Mouse (Mus musculus) layer of hippocampus, adult 9-11 months (tissue): ENCODE measurements around the gene Thbs2.

Experiments used
- DNase-seq: peaks from one replicate; pipeline ENCODE4 v3.0.0; 2022

Thbs2 gene

GRCm38 (mm10) chr17:14696281-14696795, 2.3 kb upstream of the Thbs2 start:
- no peak for DNase-seq

- DNase-seq, result no peak
Observed at GRCm38 (mm10) chr17:14693048-14693993, 714 bp downstream of the Thbs2 start.

- no peak for DNase-seq
Observed at GRCm38 (mm10) chr17:14691901-14692300, 2.1 kb downstream of the Thbs2 start.

- no peak for DNase-seq
Observed at GRCm38 (mm10) chr17:14691197-14691596, 2.8 kb downstream of the Thbs2 start.

GRCm38 (mm10) chr17:14682836-14683235, 11.2 kb downstream of the Thbs2 start:
- no peak for DNase-seq

- no peak for DNase-seq
Observed at GRCm38 (mm10) chr17:14681047-14681446, 13.0 kb downstream of the Thbs2 start.

GRCm38 (mm10) chr17:14677198-14677597, 16.8 kb downstream of the Thbs2 start:
- no peak for DNase-seq

GRCm38 (mm10) chr17:14675517-14675916, 18.5 kb downstream of the Thbs2 start:
- no peak for DNase-seq

GRCm38 (mm10) chr17:14672402-14672801, 21.6 kb downstream of the Thbs2 start:
- DNase-seq, result peak; percentile 63

- no peak for DNase-seq
Observed at GRCm38 (mm10) chr17:14667225-14667624, 26.8 kb downstream of the Thbs2 start.

- DNase-seq, result no peak
Observed at GRCm38 (mm10) chr17:14666451-14666850, 27.6 kb downstream of the Thbs2 start.

GRCm38 (mm10) chr17:14663366-14663765, 30.7 kb downstream of the Thbs2 start:
- no peak for DNase-seq

- DNase-seq, result no peak
Observed at GRCm38 (mm10) chr17:14662409-14662808, 31.6 kb downstream of the Thbs2 start.

GRCm38 (mm10) chr17:14659746-14660145, 34.3 kb downstream of the Thbs2 start:
- DNase-seq, result peak; percentile 20

- no peak for DNase-seq
Observed at GRCm38 (mm10) chr17:14658123-14658522, 35.9 kb downstream of the Thbs2 start.

- DNase-seq, result no peak
Observed at GRCm38 (mm10) chr17:14657123-14657522, 36.9 kb downstream of the Thbs2 start.

GRCm38 (mm10) chr17:14654981-14655380, 39.1 kb downstream of the Thbs2 start:
- no peak for DNase-seq

GRCm38 (mm10) chr17:14652013-14652412, 42.0 kb downstream of the Thbs2 start:
- no peak for DNase-seq

- DNase-seq, result no peak
Observed at GRCm38 (mm10) chr17:14647996-14648640, 45.9 kb downstream of the Thbs2 start.

- DNase-seq, result no peak
Observed at GRCm38 (mm10) chr17:14643996-14644395, 50.0 kb downstream of the Thbs2 start.

- no peak for DNase-seq
Observed at GRCm38 (mm10) chr17:14640351-14641115, 53.5 kb downstream of the Thbs2 start.

GRCm38 (mm10) chr17:14635546-14636323, 58.3 kb downstream of the Thbs2 start:
- DNase-seq, result no peak
